Mouse (Mus musculus) heart, embryonic 12.5 days (tissue): ENCODE data around the gene Igflr1. TPM values are rescaled to one million over a fixed set of nuclear protein-coding genes. Genes with fewer than 3 reads are reported as not detected.

ENCODE experiments used
- ATAC-seq: fragments of 200-750 bp; cut with Nextera tagmentation; 2 replicates; pipeline ENCODE4 v1.8.0; 2017; ENCODE audit warnings: moderate TSS enrichment, moderate library complexity; ENCODE audit not compliant: insufficient number of reproducible peaks, low FRiP score
- H3K27ac ChIP-seq: fragments of 300-500 bp; sonication (generic); 2 replicates; pipeline ENCODE4 v1.5.1; 2016; ENCODE audit warnings: mild to moderate bottlenecking, moderate library complexity; ENCODE audit not compliant: poor library complexity, severe bottlenecking
- H3K27me3 ChIP-seq: fragments of 300-500 bp; sonication (generic); replicated peaks from 2 replicates; pipeline ENCODE4 v1.6.1; 2016; ENCODE audit warnings: mild to moderate bottlenecking, moderate library complexity
- H3K36me3 ChIP-seq: fragments of 300-500 bp; sonication (generic); 2 replicates; pipeline ENCODE4 v1.6.1; 2016; ENCODE audit warnings: mild to moderate bottlenecking, moderate library complexity
- H3K4me1 ChIP-seq: fragments of 300-500 bp; sonication (generic); replicated peaks from 2 replicates; pipeline ENCODE4 v1.6.1; 2016; ENCODE audit warnings: mild to moderate bottlenecking
- H3K4me2 ChIP-seq: fragments of 300-500 bp; sonication (generic); 2 replicates; pipeline ENCODE4 v1.6.1; 2016; ENCODE audit warnings: mild to moderate bottlenecking, moderate library complexity
- H3K4me3 ChIP-seq: fragments of 300-500 bp; sonication (generic); 2 replicates; pipeline ENCODE4 v1.5.1; 2016; ENCODE audit warnings: mild to moderate bottlenecking
- H3K9ac ChIP-seq: fragments of 300-500 bp; sonication (generic); 2 replicates; pipeline ENCODE4 v1.6.1; 2016; ENCODE audit warnings: mild to moderate bottlenecking, moderate library complexity
- H3K9me3 ChIP-seq: fragments of 300-500 bp; sonication (generic); replicated peaks from 2 replicates; pipeline ENCODE4 v1.6.1; 2016; ENCODE audit warnings: mild to moderate bottlenecking, moderate library complexity
- WGBS: fragments of 180-500 bp; shearing (Covaris S2); methylation state at CpG from one replicate; pipeline ENCODE4 v1.1.7; 2016; 5-methylcytosine and 5-hydroxymethylcytosine counted together
- polyA plus RNA-seq: library from polyadenylated mRNA; unstranded; fragments of >200 nt; fragmentation: Nextera tagmentation; extraction: Ambion mirVana; gene quantifications from 2 replicates; pipeline ENCODE4 v1.2.1, GENCODE M21; 2016

Igflr1 gene
- polyA plus RNA-seq, 1 experiment from 2014 or later = 2.7 TPM

- Histone ChIP-seq H3K4me2 (peak overlapping the region; percentile 93), H3K27me3 (0 out of 2 replicates have a peak, but pooled peaks cover 11% of the 10 kb centered on the region), H3K27ac (peak overlapping the region; percentile 89), H3K9ac (peak overlapping the region; percentile 92), H3K4me3 (peak overlapping the region; percentile 82), H3K9me3 (no peaks in the 10 kb centered on the region), H3K4me1 (peaks cover 16% of the 10 kb centered on the region), H3K36me3 (peaks cover 25% of the 10 kb centered on the region)
- WGBS = 29% methylated on average over 40 of the region's 40 CpGs
- ATAC-seq = peak; percentile 63
Observed at GRCm38 (mm10) chr7:30589435-30590301, 24.4 kb downstream of the Igflr1 start.

- WGBS = 78% methylated on average over 9 of the region's 9 CpGs
- Histone ChIP-seq H3K36me3 (peaks cover 11% of the 10 kb centered on the region), H3K9ac (no peak overlapping the region), H3K27ac (no peak overlapping the region), H3K27me3 (0 out of 2 replicates have a peak, but pooled peaks cover 17% of the 10 kb centered on the region), H3K9me3 (no peaks in the 10 kb centered on the region), H3K4me1 (peaks cover 16% of the 10 kb centered on the region), H3K4me2 (no peak overlapping the region), H3K4me3 (no peak overlapping the region)
- no peak for ATAC-seq
Observed at GRCm38 (mm10) chr7:30590927-30591604, 25.8 kb downstream of the Igflr1 start.

DNA sequence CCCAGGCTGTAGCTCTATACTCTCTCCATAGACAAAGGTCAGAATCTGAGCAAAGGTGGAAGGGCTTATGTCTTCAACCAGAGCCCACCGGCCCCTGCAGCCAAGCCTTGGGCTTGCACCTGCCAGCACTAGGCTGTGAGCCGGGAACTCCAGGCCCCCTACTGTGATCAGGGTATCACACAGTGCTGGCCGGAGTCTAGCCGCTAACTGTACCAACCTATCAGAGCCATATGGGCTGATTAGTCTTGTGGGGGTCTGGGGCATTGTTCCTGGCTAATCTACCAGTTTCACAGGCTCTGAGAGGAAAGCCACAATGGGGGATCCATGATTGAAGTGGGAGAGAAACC lies 26.4 kb downstream of the Igflr1 start:
- H3K36me3 ChIP-seq = peaks cover 5% of the 10 kb centered on the region
- no peak overlapping the region for H3K27ac ChIP-seq
- no peak overlapping the region for H3K4me2 ChIP-seq
- H3K4me3 ChIP-seq = no peak overlapping the region
- H3K9me3 ChIP-seq = no peaks in the 10 kb centered on the region
- no peak for ATAC-seq
- 39% methylated on average over 4 of the region's 4 CpGs for WGBS
- H3K9ac ChIP-seq = no peak overlapping the region
- 0 out of 2 replicates have a peak, but pooled peaks cover 17% of the 10 kb centered on the region for H3K27me3 ChIP-seq
- H3K4me1 ChIP-seq = peaks cover 15% of the 10 kb centered on the region

GRCm38 (mm10) chr7:30592772-30593423 lies 27.7 kb downstream of the Igflr1 start:
- 37% methylated on average over 5 of the region's 5 CpGs for WGBS
- Histone ChIP-seq H3K4me2 (no peak overlapping the region), H3K4me1 (peaks cover 5% of the 10 kb centered on the region; the same call in 1 of the 2 replicates), H3K36me3 (no peaks in the 10 kb centered on the region), H3K9me3 (no peaks in the 10 kb centered on the region), H3K4me3 (no peak overlapping the region), H3K27me3 (0 out of 2 replicates have a peak, but pooled peaks cover 17% of the 10 kb centered on the region), H3K27ac (no peak overlapping the region), H3K9ac (no peak overlapping the region)
- ATAC-seq = no peak

GRCm38 (mm10) chr7:30593579-30594509 lies 28.6 kb downstream of the Igflr1 start:
- no peaks in the 10 kb centered on the region for H3K36me3 ChIP-seq
- ATAC-seq = no peak
- H3K9ac ChIP-seq = no peak overlapping the region
- H3K4me1 ChIP-seq = peaks cover 5% of the 10 kb centered on the region; the same call in 1 of the 2 replicates
- H3K27ac ChIP-seq = no peak overlapping the region
- 58% methylated on average over 10 of the region's 10 CpGs for WGBS
- H3K27me3 ChIP-seq = 0 out of 2 replicates have a peak, but pooled peaks cover 17% of the 10 kb centered on the region
- H3K4me2 ChIP-seq = no peak overlapping the region
- no peaks in the 10 kb centered on the region for H3K9me3 ChIP-seq
- H3K4me3 ChIP-seq = no peak overlapping the region

GRCm38 (mm10) chr7:30594510-30595024 lies 29.3 kb downstream of the Igflr1 start:
- Histone ChIP-seq H3K9ac (no peak overlapping the region), H3K4me2 (no peak overlapping the region), H3K4me1 (peaks cover 7% of the 10 kb centered on the region), H3K27ac (no peak overlapping the region), H3K27me3 (0 out of 2 replicates have a peak, but pooled peaks cover 17% of the 10 kb centered on the region), H3K9me3 (no peaks in the 10 kb centered on the region), H3K4me3 (no peak overlapping the region), H3K36me3 (no peaks in the 10 kb centered on the region)
- no peak for ATAC-seq
- WGBS = 59% methylated on average over 4 of the region's 4 CpGs

DNA sequence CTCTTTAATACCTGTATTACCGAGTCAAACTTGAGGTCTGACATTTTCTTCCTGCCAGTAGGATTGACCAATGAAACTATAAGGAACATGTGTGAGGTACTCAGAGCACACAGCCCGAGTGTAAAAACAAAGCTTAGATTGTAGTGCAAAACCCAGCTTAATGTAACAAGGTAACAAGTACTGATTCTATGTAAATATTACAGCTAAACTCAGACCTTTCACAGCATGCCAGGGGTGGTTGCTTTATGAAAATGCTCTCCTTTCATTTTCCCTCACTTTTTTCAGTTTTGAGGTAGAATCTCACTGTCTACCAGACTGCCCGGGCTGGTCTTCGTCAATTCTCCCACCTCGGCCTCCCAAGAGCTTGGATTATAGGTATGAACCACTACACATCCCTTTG lies 30.9 kb downstream of the Igflr1 start:
- 0 out of 2 replicates have a peak, but pooled peaks cover 13% of the 10 kb centered on the region for H3K27me3 ChIP-seq
- no peak overlapping the region for H3K27ac ChIP-seq
- peaks cover 9% of the 10 kb centered on the region; the same call in 1 of the 2 replicates for H3K4me1 ChIP-seq
- no peak overlapping the region for H3K4me2 ChIP-seq
- no peak overlapping the region for H3K9ac ChIP-seq
- H3K4me3 ChIP-seq = no peak overlapping the region
- WGBS = 73% methylated on average over 5 of the region's 5 CpGs
- no peaks in the 10 kb centered on the region for H3K36me3 ChIP-seq
- no peaks in the 10 kb centered on the region for H3K9me3 ChIP-seq
- no peak for ATAC-seq

DNA sequence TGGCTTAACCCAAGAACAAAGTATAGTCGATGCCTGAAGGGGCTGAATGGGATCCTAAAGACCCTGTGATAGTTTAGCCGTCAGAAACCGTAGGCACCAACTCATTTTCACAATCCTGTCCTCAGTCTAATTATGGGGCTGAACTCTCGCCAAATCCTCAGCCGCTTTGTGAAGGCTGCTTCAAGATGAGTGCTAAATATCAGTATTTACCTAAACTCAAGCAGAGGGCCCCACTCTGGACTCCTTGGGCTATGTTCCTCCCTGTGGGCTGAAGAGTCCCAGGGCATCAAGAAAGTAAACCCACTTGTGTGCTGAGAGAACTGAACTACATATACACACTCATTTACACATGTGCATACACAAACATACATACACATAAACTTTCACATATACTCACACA lies 31.6 kb downstream of the Igflr1 start:
- WGBS = 69% methylated on average over 5 of the region's 5 CpGs
- H3K36me3 ChIP-seq = no peaks in the 10 kb centered on the region
- H3K4me2 ChIP-seq = no peak overlapping the region
- peaks cover 9% of the 10 kb centered on the region; the same call in 1 of the 2 replicates for H3K4me1 ChIP-seq
- no peak overlapping the region for H3K4me3 ChIP-seq
- no peak overlapping the region for H3K27ac ChIP-seq
- no peak for ATAC-seq
- H3K9ac ChIP-seq = no peak overlapping the region
- H3K27me3 ChIP-seq = 0 out of 2 replicates have a peak, but pooled peaks cover 13% of the 10 kb centered on the region
- no peaks in the 10 kb centered on the region for H3K9me3 ChIP-seq

DNA sequence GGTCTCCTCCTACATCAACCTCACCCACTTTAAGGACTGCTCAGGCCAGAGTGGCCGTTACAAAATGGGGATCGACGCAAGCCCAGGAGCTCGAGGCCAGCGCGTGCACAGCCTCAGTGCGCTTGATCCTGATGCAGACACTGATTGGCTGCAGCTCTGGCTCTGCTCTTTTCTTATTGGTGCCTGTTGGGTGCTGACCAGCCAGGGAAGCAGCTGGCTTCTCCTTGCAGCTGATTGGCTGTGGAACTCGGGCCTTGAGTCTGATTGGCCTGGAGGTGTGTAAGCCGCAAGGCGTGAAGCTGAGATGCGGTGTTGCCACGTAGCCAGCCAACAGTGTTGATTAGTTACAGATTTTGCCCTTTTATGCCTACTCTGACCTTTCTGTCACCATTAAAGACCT lies 33.6 kb downstream of the Igflr1 start, which contains the start of gene Zbtb32:
Gene Zbtb32, minus strand, starts transcription at position 124 of the 400 bp plus-strand sequence.
- Histone ChIP-seq H3K9me3 (no peaks in the 10 kb centered on the region), H3K9ac (no peak within 1 kb of the TSS), H3K27ac (no peak within 1 kb of the TSS), H3K4me2 (peak within 1 kb of the TSS; percentile 36; the same call in 1 of the 2 replicates), H3K4me3 (no peak within 1 kb of the TSS), H3K4me1 (peaks cover 14% of the 10 kb centered on the region), H3K36me3 (no peaks in the 10 kb centered on the region), H3K27me3 (0 out of 2 replicates have a peak, but pooled peaks cover 13% of the 10 kb centered on the region)
- ATAC-seq = no peak
- 90% methylated on average over 12 of the region's 12 CpGs for WGBS

DNA sequence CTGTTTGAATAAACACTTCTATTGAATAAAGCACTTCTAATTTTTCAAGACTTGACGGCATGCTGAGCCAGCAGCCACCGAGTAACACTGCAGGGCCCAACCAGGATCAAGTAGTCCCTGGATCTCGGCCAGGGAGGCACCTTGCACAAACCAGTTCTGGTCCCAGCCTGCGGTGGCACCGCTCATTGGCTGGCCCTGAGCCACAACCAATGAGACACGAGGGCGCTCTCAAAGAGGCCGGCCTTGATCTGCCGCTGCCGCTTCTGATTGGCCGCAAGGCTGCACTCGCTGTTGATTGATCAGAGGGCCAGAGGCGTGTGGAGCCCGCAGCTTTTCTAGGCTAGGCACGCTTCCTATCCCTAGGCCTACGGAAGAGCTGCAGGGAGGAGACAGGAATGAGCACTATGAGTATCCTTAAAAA lies 34.7 kb downstream of the Igflr1 start:
- no peak overlapping the region for H3K27ac ChIP-seq
- no peak overlapping the region for H3K4me3 ChIP-seq
- WGBS = 1% methylated on average over 16 of the region's 16 CpGs
- no peaks in the 10 kb centered on the region for H3K9me3 ChIP-seq
- H3K36me3 ChIP-seq = no peaks in the 10 kb centered on the region
- peak overlapping the region; percentile 42 for H3K4me2 ChIP-seq
- peak; percentile 95 for ATAC-seq
- H3K27me3 ChIP-seq = 0 out of 2 replicates have a peak, but pooled peaks cover 3% of the 10 kb centered on the region
- H3K9ac ChIP-seq = no peak overlapping the region
- H3K4me1 ChIP-seq = peaks cover 14% of the 10 kb centered on the region
